Mouse (Mus musculus): ENCODE data around the gene H3f3a. TPM values are rescaled to one million over a fixed set of nuclear protein-coding genes. Genes with fewer than 3 reads are reported as not detected.

Gene H3f3a
- total RNA-seq, 2 experiments from 2014 or later = 809 to 834 TPM

- peak; percentile 50 for DNase-seq
These were observed 55.7 kb downstream of the H3f3a start for GRCm38 (mm10) chr1:180757956-180758520.

DNA sequence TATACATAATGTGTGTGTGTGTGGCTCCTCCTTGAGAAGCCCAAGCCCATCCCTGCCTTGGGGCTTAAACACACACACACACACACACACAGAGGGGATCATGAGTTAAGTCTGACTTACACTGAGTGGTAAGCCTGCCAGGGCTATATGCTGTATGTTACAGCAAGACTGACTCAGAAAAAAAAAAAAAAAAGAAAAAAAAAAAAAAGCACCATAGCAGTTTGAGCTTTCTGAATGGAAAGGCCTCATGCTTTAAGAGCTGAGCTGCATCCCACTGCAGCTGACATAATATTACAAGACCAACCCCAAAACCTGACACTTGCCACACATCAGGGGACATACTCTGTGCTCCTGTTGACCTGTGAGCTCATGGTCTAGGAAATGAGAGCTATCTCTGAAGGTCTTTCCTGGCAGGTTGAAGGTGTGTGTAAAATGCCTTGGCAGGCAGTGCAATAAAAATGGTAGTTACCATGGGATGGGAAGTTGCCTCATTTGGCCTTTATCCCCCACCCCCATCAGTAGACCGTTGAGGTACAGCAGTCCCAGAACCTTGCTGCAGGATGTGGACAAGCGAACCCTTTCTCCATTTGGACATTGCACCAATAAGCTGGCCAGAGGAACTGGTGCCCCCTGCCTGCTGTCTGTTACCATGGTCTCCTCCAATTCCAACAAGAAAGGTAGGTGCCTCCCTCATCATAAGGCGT, 56.3 kb downstream of the H3f3a start:
- no peak for DNase-seq

GRCm38 (mm10) chr1:180756711-180757110, 57.0 kb downstream of the H3f3a start:
- DNase-seq = no peak

GRCm38 (mm10) chr1:180754376-180754775, 59.4 kb downstream of the H3f3a start:
- no peak for DNase-seq

GRCm38 (mm10) chr1:180752115-180752514, 61.6 kb downstream of the H3f3a start:
- DNase-seq = no peak

Other genes starting within 250 kb of the H3f3a start
- gene Parp1, start 245.0 kb downstream of the H3f3a start, total RNA-seq (2021) = 100 to 1,000 TPM in 1 of 2 experiments, 10 to 100 TPM in 1; 77.7 to 101 TPM
- 1 to 10 TPM; 7.6 to 8.4 TPM for gene Lin9, start 172.8 kb downstream of the H3f3a start, total RNA-seq (2021)
- gene Mixl1, start 116.9 kb downstream of the H3f3a start, total RNA-seq (2021) = not detected
- gene Acbd3, start 87.9 kb downstream of the H3f3a start, total RNA-seq (2021) = 10 to 100 TPM; 38.9 to 40.6 TPM
- gene Sde2, start 37.2 kb upstream of the H3f3a start, total RNA-seq (2021) = 10 to 100 TPM; 21.7 to 22.6 TPM
- under 1 TPM; 0.48 to 1.00 TPM for gene Lefty2, start 79.2 kb upstream of the H3f3a start, total RNA-seq (2021)
- gene Pycr2, start 90.3 kb upstream of the H3f3a start, total RNA-seq (2021) = 10 to 100 TPM; 32.6 to 34.7 TPM
- gene Lefty1, start 121.1 kb upstream of the H3f3a start, total RNA-seq (2021) = under 1 TPM; 0.63 to 0.79 TPM
- 10 to 100 TPM; 24.7 to 27.3 TPM for gene Tmem63a, start 128.4 kb upstream of the H3f3a start, total RNA-seq (2021)
- 10 to 100 TPM; 61.5 to 67.2 TPM for gene Ephx1, start 207.0 kb upstream of the H3f3a start, total RNA-seq (2021)
- gene 9130409I23Rik, start 237.3 kb upstream of the H3f3a start, total RNA-seq (2021) = under 1 TPM in 1 of 2 experiments, not detected in 1; 0.12 TPM